Mouse (Mus musculus) v-Abl transformed pro-B cells (cell line): ENCODE measurements around the gene Chd6.

Source experiments
- in situ Hi-C, 2 experiments: fragments of 400-800 bp; cut with MboI; formaldehyde crosslinking; loops; one replicate each; pipeline ENCODE4 v1.15.1; 2025; ENCODE audit not compliant: unreplicated experiment in 2 of 2

Gene Chd6

GRCm38 (mm10) chr2:161076262-161076661, 32.6 kb downstream of the Chd6 start:
- in situ Hi-C loops, result no loop called here

- in situ Hi-C loops, result no loop called here
Measured at GRCm38 (mm10) chr2:161075553-161075952, 33.3 kb downstream of the Chd6 start.

- in situ Hi-C loops, result no loop called here
Measured at GRCm38 (mm10) chr2:161066097-161066759, 42.6 kb downstream of the Chd6 start.

- in situ Hi-C loops, result no loop called here
Measured at GRCm38 (mm10) chr2:161065594-161065993, 43.3 kb downstream of the Chd6 start.

- in situ Hi-C loops, result no loop called here
Measured at GRCm38 (mm10) chr2:161064836-161065235, 44.0 kb downstream of the Chd6 start.

- in situ Hi-C loops, result no loop called here
Measured at GRCm38 (mm10) chr2:161058841-161059240, 50.0 kb downstream of the Chd6 start.

- in situ Hi-C loops, result no loop called here
Measured at GRCm38 (mm10) chr2:161053765-161054164, 55.1 kb downstream of the Chd6 start.

GRCm38 (mm10) chr2:161052175-161052574, 56.7 kb downstream of the Chd6 start:
- in situ Hi-C loops, result no loop called here

- in situ Hi-C loops, result no loop called here
Measured at GRCm38 (mm10) chr2:161049426-161049825, 59.4 kb downstream of the Chd6 start.

- in situ Hi-C loops, result no loop called here
Measured at GRCm38 (mm10) chr2:161044492-161045201, 64.2 kb downstream of the Chd6 start.

- in situ Hi-C loops, result no loop called here
Measured at GRCm38 (mm10) chr2:161042874-161043273, 66.0 kb downstream of the Chd6 start.

- in situ Hi-C loops, result no loop called here
Measured at GRCm38 (mm10) chr2:161040743-161041142, 68.1 kb downstream of the Chd6 start.

GRCm38 (mm10) chr2:161037766-161038165, 71.1 kb downstream of the Chd6 start:
- in situ Hi-C loops, result no loop called here

GRCm38 (mm10) chr2:161033141-161033540, 75.7 kb downstream of the Chd6 start:
- in situ Hi-C loops, result no loop called here

GRCm38 (mm10) chr2:161032394-161032793, 76.5 kb downstream of the Chd6 start:
- in situ Hi-C loops, result no loop called here

- in situ Hi-C loops, result no loop called here
Measured at GRCm38 (mm10) chr2:161024606-161025005, 84.3 kb downstream of the Chd6 start.

- in situ Hi-C loops, result no loop called here
Measured at GRCm38 (mm10) chr2:161017913-161018312, 91.0 kb downstream of the Chd6 start.

GRCm38 (mm10) chr2:161012577-161013251, 96.2 kb downstream of the Chd6 start:
- in situ Hi-C loops, result no loop called here

GRCm38 (mm10) chr2:161004338-161004737, 104.5 kb downstream of the Chd6 start:
- in situ Hi-C loops, result no loop called here

GRCm38 (mm10) chr2:160996987-160997763, 111.7 kb downstream of the Chd6 start:
- in situ Hi-C loops, result no loop called here

- in situ Hi-C loops, result no loop called here
Measured at GRCm38 (mm10) chr2:160994181-160994580, 114.7 kb downstream of the Chd6 start.
